Mouse (Mus musculus) midbrain, embryonic 11.5 days (tissue): ENCODE data around the gene Sez6l2. TPM values are rescaled to one million over a fixed set of nuclear protein-coding genes. Genes with fewer than 3 reads are reported as not detected.

ENCODE experiments used
- ATAC-seq: fragments of 200-750 bp; cut with Nextera tagmentation; 2 replicates; pipeline ENCODE4 v1.8.0; 2017; ENCODE audit warnings: moderate TSS enrichment, moderate library complexity; ENCODE audit not compliant: low FRiP score
- DNase-seq: peaks from one replicate; pipeline ENCODE4 v3.0.0; 2015; ENCODE audit warnings: low spot score; ENCODE audit errors: missing footprints
- H3K27ac ChIP-seq: fragments of 300-500 bp; sonication (generic); 2 replicates; pipeline ENCODE4 v1.5.1; 2014; ENCODE audit warnings: low read depth, low read length
- H3K27me3 ChIP-seq: fragments of 300-500 bp; sonication (generic); 2 replicates; pipeline ENCODE4 v1.6.1; 2014; ENCODE audit warnings: mild to moderate bottlenecking, low read length, moderate library complexity, mixed read lengths; ENCODE audit not compliant: control insufficient read depth, insufficient read depth
- H3K36me3 ChIP-seq: fragments of 300-500 bp; sonication (generic); 2 replicates; pipeline ENCODE4 v1.6.1; 2014; ENCODE audit warnings: mild to moderate bottlenecking, low read length, moderate library complexity, mixed read lengths; ENCODE audit not compliant: control insufficient read depth, insufficient read depth
- H3K4me1 ChIP-seq: fragments of 300-500 bp; sonication (generic); 2 replicates; pipeline ENCODE4 v1.6.1; 2014; ENCODE audit warnings: low read length; ENCODE audit not compliant: control insufficient read depth, insufficient read depth
- H3K4me2 ChIP-seq: fragments of 300-500 bp; sonication (generic); 2 replicates; pipeline ENCODE4 v1.6.1; 2014; ENCODE audit warnings: mild to moderate bottlenecking, moderate library complexity
- H3K4me3 ChIP-seq: fragments of 300-500 bp; sonication (generic); 2 replicates; pipeline ENCODE4 v1.5.1; 2014; ENCODE audit warnings: low read depth, low read length
- H3K9ac ChIP-seq: fragments of 300-500 bp; sonication (generic); 2 replicates; pipeline ENCODE4 v1.6.1; 2014; ENCODE audit warnings: low read length
- H3K9me3 ChIP-seq: fragments of 300-500 bp; sonication (generic); 2 replicates; pipeline ENCODE4 v1.6.1; 2016; ENCODE audit warnings: low read length; ENCODE audit not compliant: control insufficient read depth
- WGBS: fragments of 180-500 bp; shearing (Covaris S2); extraction: QIAGEN DNeasy Blood & Tissue Kit; methylation state at CpG from one replicate; pipeline ENCODE4 v1.1.7; 2014; 5-methylcytosine and 5-hydroxymethylcytosine counted together
- polyA plus RNA-seq: library from polyadenylated mRNA; unstranded; fragments of >200 nt; fragmentation: Nextera tagmentation; extraction: Ambion mirVana; gene quantifications from 2 replicates; pipeline ENCODE4 v1.2.1, GENCODE M21; 2014

Sez6l2 gene
- polyA plus RNA-seq, 1 experiment from 2014 or later, result 9.9 TPM

GRCm38 (mm10) chr7:126984667-126985444, 34.5 kb downstream of the Sez6l2 start:
- H3K27ac ChIP-seq, result no peak overlapping the region
- H3K4me3 ChIP-seq, result no peak overlapping the region
- no peak overlapping the region for H3K4me2 ChIP-seq
- no peak for ATAC-seq
- H3K9ac ChIP-seq, result no peak overlapping the region
- H3K27me3 ChIP-seq, result no peaks in the 10 kb centered on the region
- H3K9me3 ChIP-seq, result no peaks in the 10 kb centered on the region
- H3K4me1 ChIP-seq, result no peaks in the 10 kb centered on the region
- no peak for DNase-seq
- peaks cover 4% of the 10 kb centered on the region for H3K36me3 ChIP-seq
- WGBS, result 61% methylated on average over 10 of the region's 10 CpGs

GRCm38 (mm10) chr7:126986319-126986718, 36.0 kb downstream of the Sez6l2 start:
- H3K36me3 ChIP-seq, result no peaks in the 10 kb centered on the region
- no peak overlapping the region for H3K4me2 ChIP-seq
- ATAC-seq (no peak), DNase-seq (no peak)
- WGBS, result 51% methylated on average over 9 of the region's 9 CpGs
- H3K27ac ChIP-seq, result no peak overlapping the region
- no peaks in the 10 kb centered on the region for H3K27me3 ChIP-seq
- H3K9me3 ChIP-seq, result no peaks in the 10 kb centered on the region
- no peak overlapping the region for H3K9ac ChIP-seq
- no peak overlapping the region for H3K4me3 ChIP-seq
- H3K4me1 ChIP-seq, result no peaks in the 10 kb centered on the region

GRCm38 (mm10) chr7:126988816-126989215, 38.5 kb downstream of the Sez6l2 start:
- WGBS, result 70% methylated on average over 8 of the region's 8 CpGs
- H3K9me3 ChIP-seq, result no peaks in the 10 kb centered on the region
- H3K27me3 ChIP-seq, result no peaks in the 10 kb centered on the region
- no peak overlapping the region for H3K27ac ChIP-seq
- H3K36me3 ChIP-seq, result no peaks in the 10 kb centered on the region
- H3K9ac ChIP-seq, result no peak overlapping the region
- DNase-seq (no peak), ATAC-seq (no peak)
- no peaks in the 10 kb centered on the region for H3K4me1 ChIP-seq
- H3K4me2 ChIP-seq, result no peak overlapping the region
- no peak overlapping the region for H3K4me3 ChIP-seq

GRCm38 (mm10) chr7:126996449-126996848, 46.1 kb downstream of the Sez6l2 start:
- Histone ChIP-seq H3K4me2 (no peak overlapping the region), H3K9ac (no peak overlapping the region), H3K36me3 (no peaks in the 10 kb centered on the region), H3K27ac (no peak overlapping the region), H3K9me3 (no peaks in the 10 kb centered on the region; the same call in 1 of the 2 replicates), H3K4me3 (no peak overlapping the region), H3K4me1 (no peaks in the 10 kb centered on the region), H3K27me3 (no peaks in the 10 kb centered on the region)
- ATAC-seq, result no peak
- DNase-seq, result no peak
- WGBS, result 79% methylated on average over 4 of the region's 4 CpGs

- Histone ChIP-seq H3K4me2 (no peak overlapping the region), H3K4me3 (no peak overlapping the region), H3K27me3 (no peaks in the 10 kb centered on the region), H3K36me3 (no peaks in the 10 kb centered on the region), H3K9me3 (no peaks in the 10 kb centered on the region; the same call in 1 of the 2 replicates), H3K9ac (no peak overlapping the region), H3K27ac (no peak overlapping the region), H3K4me1 (no peaks in the 10 kb centered on the region)
- DNase-seq (peak; percentile 70), ATAC-seq (no peak)
- 85% methylated on average over 10 of the region's 10 CpGs for WGBS
Measured at GRCm38 (mm10) chr7:126999568-126999967, 49.2 kb downstream of the Sez6l2 start.

GRCm38 (mm10) chr7:127003620-127004019, 53.3 kb downstream of the Sez6l2 start:
- ATAC-seq, result no peak
- no peak overlapping the region for H3K4me3 ChIP-seq
- 88% methylated on average over 5 of the region's 5 CpGs for WGBS
- no peak overlapping the region for H3K9ac ChIP-seq
- no peak for DNase-seq
- H3K4me2 ChIP-seq, result no peak overlapping the region
- no peak overlapping the region for H3K27ac ChIP-seq
- H3K27me3 ChIP-seq, result no peaks in the 10 kb centered on the region
- H3K36me3 ChIP-seq, result no peaks in the 10 kb centered on the region
- no peaks in the 10 kb centered on the region for H3K9me3 ChIP-seq
- no peaks in the 10 kb centered on the region for H3K4me1 ChIP-seq

GRCm38 (mm10) chr7:127004122-127004875, 53.9 kb downstream of the Sez6l2 start:
- H3K9ac ChIP-seq, result no peak overlapping the region
- DNase-seq (no peak), ATAC-seq (no peak)
- H3K4me3 ChIP-seq, result no peak overlapping the region
- no peaks in the 10 kb centered on the region for H3K36me3 ChIP-seq
- no peaks in the 10 kb centered on the region for H3K4me1 ChIP-seq
- H3K9me3 ChIP-seq, result no peaks in the 10 kb centered on the region
- no peak overlapping the region for H3K4me2 ChIP-seq
- H3K27me3 ChIP-seq, result no peaks in the 10 kb centered on the region
- H3K27ac ChIP-seq, result no peak overlapping the region
- 92% methylated on average over 4 of the region's 4 CpGs for WGBS

- Histone ChIP-seq H3K4me2 (no peak overlapping the region), H3K4me1 (no peaks in the 10 kb centered on the region), H3K9ac (no peak overlapping the region), H3K27ac (no peak overlapping the region), H3K9me3 (no peaks in the 10 kb centered on the region), H3K36me3 (no peaks in the 10 kb centered on the region), H3K4me3 (no peak overlapping the region), H3K27me3 (no peaks in the 10 kb centered on the region)
- ATAC-seq, result no peak
- DNase-seq, result no peak
- 83% methylated on average over 6 of the region's 6 CpGs for WGBS
Measured at GRCm38 (mm10) chr7:127007313-127008024, 57.1 kb downstream of the Sez6l2 start.
